Mouse (Mus musculus) erythroblast, embryonic 14.5 days (primary cell): ENCODE data around the gene Gsta1.

Experiments
- GATA1 ChIP-seq: IDR thresholded peaks from 2 replicates; pipeline ENCODE4 v1.6.1; 2012; ENCODE audit warnings: low read length, inconsistent platforms, mixed read lengths
- TAL1 ChIP-seq: IDR thresholded peaks from 3 replicates; pipeline ENCODE4 v1.6.1; 2012; ENCODE audit warnings: low read length, inconsistent platforms, mixed read lengths

DNA sequence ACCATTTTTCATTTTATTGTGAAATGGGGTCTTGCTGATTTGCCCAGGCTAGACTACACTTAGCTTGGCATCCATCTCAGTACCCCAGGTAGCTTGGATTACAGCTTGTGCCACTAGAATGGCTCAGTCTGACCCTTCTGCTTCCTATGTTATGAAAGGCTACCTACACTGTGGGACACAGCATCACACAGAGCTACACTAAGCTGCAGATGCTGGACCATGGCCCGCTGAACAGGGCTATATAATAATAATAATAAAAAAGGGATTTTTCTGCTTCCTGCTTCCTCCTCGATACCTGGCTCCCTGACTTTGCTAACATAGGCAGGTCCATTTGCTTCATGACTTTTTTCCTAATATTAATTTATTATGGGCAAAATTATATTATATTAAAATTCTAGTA is 6.0 kb upstream of the Gsta1 start:
- TF ChIP-seq GATA1 (no peak), TAL1 (no peak)
